Mouse (Mus musculus) thymus, adult 2 months (tissue): Measurements from ENCODE around the gene Dusp14.

Source experiments
- CTCF ChIP-seq: fragments of 200-500 bp; IDR thresholded peaks from 2 replicates; pipeline ENCODE4 v1.5.1; 2012; ENCODE audit warnings: mild to moderate bottlenecking, control low read depth, low read length, moderate library complexity, borderline replicate concordance; ENCODE audit not compliant: control insufficient read depth, poor library complexity, insufficient read depth; ENCODE audit errors: extremely low read depth
- POLR2A ChIP-seq: fragments of 200-500 bp; IDR thresholded peaks from 2 replicates; pipeline ENCODE4 v1.6.1; 2012; ENCODE audit warnings: mild to moderate bottlenecking, low read length, control low read depth, moderate library complexity; ENCODE audit not compliant: control insufficient read depth, poor library complexity, insufficient read depth; ENCODE audit errors: extremely low read depth

GRCm38 (mm10) chr11:83998993-83999392 lies 70.1 kb downstream of the Dusp14 start:
- TF ChIP-seq POLR2A (no peak), CTCF (no peak)
